Mouse (Mus musculus): ENCODE measurements at regions not wholly inside any gene's neighbourhood (a gene's known extent, or its start where the extent isn't known, plus 50 kb on each side); places are given as distances from the start of the nearest gene placed in this dataset.

DNA sequence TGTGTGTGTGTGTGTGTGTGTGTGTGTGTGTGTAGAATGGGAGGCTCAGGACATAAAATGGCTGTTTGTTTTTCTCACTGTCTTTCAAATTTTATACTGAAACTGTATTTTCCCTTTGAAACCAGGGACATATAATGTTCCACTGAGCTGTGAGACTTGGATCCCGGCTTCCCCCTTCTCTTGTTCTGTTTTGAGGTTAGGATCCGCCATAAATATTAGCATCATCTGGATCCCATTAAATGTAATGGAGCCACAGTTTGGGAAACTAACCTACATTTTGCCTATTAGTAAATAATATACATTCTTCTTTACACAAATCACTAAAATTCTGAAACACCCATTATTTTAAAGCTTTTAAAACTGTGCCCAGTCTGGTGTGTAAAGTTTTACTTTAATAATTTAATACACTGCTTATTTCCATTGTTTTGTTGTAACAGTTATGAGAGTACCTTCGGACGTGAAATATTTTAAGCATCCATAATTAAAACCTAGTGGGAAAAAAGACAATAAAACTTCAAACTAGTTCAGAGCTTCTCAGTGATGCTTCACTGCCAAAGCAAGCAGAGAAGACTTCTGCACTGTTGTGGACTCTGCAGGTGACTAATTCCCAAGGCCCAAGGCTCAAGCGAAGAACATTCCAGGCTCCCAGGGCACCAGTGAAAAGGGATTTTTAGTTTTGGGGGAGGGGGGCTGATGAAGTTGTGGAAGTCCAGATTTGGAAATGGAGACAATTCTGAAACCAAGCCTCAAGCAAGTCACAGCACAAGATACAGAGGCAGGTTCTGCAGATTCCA, 684.9 kb downstream of the Fat4 start:
- no peak for DNase-seq (ENCODE audit: low spot score)

DNA sequence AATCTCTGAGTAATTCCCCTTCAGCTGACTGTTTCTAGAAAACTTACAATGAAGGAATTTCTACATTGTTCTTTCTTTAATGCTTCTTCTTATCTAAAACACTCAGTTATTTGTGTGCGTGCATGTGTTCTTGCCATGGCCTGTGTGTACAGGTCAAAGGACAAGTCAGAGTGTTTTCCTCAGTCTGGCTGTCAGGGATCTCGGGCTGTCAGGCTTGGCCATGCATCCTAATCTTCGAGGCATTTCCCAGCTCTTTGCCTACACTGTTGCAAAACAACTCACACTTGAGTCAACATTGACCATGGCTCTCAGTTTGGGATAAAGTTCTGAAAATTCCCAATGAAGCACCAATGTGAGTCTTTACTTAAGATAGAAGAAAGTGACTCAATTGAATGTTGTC, 688.5 kb downstream of the Fat4 start:
- DNase-seq (ENCODE audit: low spot score) = no peak

DNA sequence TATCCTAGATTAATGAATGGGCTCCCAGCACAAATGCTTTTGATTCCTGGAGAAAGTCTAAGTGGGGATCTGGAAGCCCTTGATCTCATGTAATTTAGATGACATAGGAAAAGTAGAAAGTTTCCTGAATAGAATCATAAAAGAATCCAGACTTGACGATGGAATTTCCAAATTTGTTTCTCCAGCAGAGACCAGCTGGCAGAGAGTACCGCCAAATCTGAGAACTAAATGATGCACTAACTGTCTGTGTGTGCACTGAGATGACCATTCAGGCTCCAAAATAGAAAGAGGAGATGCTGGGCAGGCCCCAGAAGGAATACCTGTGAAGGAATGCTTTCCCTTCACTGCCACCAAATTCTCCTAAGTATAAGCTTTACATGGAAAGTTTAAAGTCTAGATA, 704.6 kb downstream of the Fat4 start:
- DNase-seq (ENCODE audit: low spot score) = no peak

DNA sequence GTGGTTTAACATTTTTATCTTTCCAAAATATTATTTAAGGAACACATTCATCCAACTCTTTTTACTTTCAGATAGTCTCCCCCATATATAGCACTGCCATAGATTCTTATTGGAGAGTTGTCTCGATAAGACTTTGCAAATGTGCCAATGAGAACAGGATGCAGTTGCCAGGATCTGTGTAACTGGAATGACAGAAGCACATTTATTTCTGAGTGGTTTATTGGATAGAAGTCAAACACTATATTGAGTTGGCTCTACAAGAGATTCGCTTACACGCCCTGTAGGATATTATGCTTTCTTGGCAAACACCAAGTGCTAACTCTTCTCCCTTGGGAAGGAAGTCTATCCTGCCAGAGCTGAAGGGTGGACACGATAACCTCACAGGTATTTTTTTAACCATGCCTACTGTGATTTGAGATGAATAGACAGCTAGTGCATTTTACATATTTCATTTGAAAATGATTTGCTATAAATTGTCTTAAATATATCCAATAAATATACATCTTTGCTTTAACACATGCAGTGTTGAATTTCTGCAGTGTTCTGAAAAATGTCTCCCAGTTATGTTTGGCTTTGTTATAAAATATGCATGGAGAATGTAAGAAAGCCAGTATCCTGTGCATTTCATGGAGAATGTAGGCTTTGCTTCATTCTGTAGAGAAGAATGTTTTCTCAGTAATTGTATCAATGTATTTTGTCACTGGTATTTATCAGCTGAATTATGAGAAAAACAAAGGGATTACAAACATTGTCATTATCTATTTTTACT, 705.8 kb downstream of the Fat4 start:
- no peak for DNase-seq (ENCODE audit: low spot score)

DNA sequence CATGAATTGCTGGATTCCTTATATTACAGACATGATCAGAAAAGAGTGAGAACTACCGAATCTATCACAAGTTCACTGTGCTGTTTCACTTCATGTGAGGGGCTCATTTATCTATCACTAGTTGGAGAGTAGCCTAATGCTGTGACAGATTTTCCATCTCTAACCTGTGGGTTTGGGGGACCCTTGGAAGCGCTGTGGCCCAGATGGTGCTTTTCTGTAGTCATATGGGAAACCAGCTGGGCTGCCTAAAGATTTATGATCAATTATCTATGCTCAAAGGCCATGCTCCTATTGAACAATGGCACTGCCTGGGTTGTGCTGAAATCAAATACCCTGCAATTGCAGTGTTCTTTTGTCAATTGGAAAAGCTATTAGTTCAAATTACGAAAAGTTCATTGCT, 723.2 kb downstream of the Fat4 start:
- DNase-seq (ENCODE audit: low spot score) = no peak

DNA sequence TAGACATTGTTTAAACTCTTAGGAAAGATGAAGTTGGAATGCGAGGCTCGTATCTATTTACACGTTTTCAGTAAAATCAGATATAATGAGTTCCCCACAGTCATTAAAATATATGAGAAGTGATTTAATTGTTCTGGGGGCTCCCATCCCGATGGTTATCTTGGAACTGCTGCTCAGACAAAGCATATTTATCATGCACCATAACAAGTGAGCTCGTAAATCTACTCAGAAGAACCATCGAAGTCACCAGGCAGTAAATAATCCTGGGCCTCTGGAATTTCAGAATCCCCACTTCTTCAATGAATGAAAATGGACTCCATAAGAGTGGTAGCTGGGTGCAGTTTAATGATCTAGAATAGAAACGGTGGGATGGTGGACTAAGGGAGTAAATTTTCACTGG, 725.7 kb downstream of the Fat4 start:
- no peak for DNase-seq (ENCODE audit: low spot score)

DNA sequence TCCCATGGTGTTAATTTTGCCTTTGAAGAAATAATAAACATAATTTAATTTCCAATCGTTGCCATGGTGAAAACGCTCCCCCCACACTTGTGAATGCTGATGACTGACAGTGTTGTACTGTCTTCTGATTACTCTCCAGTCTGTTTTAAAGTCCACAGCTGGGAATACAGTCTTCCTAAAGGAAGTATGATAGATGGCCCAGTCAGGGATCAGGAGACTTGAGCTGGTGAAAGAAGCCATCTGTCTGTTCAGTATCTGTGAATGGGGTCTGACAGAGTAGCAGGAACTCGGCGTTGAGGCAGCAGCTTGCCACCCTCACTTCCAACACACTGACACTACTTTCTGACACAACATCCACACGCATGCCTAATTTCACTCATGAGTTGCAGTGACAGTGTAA, 751.2 kb downstream of the Fat4 start:
- DNase-seq (ENCODE audit: low spot score) = no peak

DNA sequence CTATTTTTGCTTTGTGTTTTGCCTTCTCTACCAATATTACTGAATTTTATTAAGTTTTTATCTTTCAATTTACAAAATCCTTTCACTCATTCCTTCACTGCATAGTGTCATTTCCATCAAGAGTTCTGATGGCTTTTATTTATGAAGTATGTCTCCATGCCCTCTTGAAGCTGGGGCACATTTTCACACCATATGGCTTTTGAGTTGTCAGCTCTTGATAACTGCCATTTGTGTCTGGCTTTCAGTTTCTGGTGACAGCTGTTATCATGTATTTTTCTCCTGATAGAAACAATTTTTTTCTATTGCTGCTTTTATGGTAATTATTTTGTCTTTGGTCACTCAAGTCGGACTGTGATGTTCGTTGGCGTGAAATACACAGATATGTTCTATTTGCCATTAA, 756.5 kb downstream of the Fat4 start:
- no peak for DNase-seq (ENCODE audit: low spot score)

DNA sequence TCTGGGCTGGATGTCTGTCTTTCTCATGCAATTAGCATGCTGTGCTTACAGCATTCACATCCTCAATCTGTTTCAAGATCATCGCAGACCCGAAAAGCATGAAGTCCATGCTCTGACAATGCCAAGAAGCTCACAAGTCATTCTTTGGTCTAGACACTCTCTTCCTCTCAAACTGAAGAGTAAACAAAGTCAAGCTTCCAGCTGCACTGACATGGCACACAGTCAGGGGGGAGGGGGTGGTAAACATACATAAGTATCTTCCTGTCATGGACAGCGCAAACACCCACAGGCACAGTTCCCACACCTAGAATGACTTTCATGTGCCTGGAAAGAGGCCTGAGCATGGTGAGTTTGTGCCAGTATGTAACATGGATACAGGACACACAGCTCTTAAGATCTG, 780.1 kb downstream of the Fat4 start:
- DNase-seq (ENCODE audit: low spot score) = no peak

DNA sequence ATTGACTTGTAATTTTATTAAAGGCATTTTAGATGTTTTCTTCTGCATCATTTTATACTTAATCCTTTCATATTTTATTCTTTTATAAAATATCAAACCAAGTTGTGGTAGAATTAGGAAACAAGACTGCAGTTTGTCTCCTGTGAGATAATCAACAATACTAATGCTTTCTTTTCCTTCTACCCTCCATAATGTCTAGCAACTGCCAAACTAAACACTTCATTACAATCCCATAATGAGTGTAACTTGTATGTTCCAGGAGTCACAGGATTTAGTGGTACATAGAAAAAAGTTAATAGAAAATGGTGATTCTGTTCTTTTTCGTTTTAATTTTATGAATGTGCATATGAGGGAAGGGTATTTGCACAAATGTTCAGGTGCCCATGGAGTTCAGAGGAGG, 782.4 kb downstream of the Fat4 start:
- no peak for DNase-seq (ENCODE audit: low spot score)

DNA sequence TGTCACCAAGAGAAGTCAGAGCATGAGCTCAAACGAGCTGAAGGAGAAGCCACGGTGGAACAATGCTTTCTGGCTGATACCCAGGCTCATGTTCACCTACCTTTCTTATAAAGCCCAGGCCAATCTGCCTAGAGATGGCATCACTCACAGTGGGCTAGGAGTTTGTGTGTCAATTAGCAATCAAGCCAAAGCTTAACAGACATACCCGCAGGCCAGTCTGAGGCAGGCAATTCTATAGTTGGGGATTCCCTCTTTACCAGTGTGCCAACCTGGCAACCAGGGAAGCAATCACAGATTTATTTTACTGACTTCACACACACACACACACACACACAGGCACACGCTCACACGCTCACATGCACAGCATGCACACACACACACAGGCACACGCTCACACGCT, 787.3 kb downstream of the Fat4 start:
- DNase-seq (ENCODE audit: low spot score) = no peak

DNA sequence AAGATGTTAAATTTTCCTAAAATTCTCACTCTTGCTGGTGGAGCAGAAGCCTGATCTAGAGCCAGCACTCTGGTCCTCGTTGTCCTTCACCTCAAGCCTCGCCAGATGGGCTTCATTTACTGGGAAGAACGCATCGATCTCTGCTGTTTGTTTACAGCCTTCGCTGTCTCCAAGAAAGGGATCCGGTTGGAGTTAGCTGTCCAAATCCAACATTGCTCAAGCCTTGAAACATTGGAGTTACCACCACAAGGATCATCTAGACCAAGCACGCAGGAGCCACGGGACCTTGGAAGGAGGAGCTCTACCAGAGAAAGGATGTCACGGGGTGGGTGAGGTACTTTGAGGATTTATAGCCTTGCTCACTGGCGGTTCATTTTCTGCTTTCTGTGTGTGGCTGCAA, 788.2 kb downstream of the Fat4 start:
- no peak for DNase-seq (ENCODE audit: low spot score)

DNA sequence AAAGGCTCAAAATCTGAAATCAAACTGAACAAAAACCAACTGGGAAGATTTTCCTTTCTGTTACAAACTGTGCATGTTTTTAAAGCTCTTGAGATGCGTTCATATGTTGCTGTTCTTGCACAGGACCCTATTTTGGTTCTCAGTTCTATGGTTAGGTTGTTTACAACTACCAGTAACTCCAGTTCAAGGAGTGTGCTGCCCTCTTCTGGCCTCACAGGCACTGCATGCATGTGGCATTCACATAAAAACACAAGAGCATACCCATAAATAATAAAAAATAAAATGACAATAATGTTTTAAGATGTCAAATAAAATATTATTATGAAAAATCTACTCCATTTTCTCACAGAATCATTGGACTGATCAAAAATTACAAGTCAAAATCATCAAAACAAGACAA, 818.9 kb downstream of the Fat4 start:
- no peak for DNase-seq (ENCODE audit: low spot score)

DNA sequence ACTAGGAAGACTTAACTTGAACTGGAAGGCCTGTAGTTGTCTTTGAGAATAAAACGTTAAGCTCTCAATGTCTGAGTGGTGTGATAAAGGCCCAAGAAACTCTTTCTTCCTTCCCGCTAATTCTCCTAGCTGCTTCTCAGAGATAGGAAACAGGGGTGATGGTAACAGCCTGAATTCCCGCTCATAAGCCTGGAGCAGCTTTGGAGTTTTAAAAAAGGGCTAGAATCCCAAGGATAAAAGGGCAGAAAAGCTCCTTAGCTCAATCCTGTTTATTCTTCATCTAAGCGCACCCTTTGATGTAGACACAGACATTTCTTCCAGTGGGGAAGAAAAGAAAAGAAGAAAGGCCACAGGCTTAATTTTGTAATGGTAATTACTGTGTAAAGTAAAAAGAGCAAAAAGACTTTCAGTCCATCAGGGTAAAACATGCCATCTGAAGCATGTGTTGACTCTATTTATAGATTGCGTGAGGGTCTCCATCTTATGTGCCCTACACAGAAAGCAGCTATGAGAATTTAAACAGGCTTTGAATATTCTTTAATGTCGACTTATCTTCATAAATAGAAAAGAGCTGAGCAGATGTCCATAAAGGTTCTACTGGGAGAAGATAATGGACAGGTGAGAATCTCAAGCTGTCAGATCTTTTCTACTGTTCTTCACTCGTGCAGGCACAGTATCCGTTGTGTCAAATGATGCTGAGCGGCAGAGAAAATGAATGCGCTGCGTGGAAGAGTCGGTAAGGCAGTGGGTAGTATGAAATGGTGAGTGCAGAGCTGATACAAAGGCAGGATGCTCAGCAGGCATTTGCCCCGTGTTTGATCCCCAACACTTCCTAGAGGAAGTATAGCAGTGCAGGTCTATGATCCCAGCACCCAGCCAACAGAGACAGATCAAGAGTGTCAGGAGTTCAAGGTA, 818.0 kb upstream of the Intu start:
- DNase-seq (ENCODE audit: low spot score) = no peak

DNA sequence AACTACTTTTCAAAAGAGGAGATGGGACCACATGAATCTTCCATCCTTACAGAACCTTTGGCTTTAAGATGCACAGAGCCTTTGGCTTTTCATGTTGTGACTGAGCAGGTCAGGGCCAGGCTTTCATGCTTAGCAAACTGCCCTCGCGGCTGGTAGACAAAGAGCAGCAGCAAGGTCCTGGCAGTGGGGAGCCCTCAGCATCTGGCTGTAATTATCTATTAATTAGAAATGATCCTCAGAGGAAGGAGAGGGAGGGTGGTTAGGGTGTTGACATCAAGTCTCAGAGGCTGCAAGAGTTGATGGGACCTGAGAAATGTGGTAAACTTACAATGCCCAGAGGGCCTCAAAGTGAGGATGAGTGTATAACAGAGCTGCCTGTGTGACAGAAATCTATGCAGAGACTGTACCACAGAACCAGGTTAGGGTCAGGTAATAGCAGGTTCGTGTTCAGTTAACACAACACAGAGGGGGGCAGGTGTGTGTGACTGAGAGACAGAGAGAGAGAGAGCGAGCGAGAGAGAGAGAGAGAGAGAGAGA, 817.0 kb upstream of the Intu start:
- DNase-seq (ENCODE audit: low spot score) = no peak

DNA sequence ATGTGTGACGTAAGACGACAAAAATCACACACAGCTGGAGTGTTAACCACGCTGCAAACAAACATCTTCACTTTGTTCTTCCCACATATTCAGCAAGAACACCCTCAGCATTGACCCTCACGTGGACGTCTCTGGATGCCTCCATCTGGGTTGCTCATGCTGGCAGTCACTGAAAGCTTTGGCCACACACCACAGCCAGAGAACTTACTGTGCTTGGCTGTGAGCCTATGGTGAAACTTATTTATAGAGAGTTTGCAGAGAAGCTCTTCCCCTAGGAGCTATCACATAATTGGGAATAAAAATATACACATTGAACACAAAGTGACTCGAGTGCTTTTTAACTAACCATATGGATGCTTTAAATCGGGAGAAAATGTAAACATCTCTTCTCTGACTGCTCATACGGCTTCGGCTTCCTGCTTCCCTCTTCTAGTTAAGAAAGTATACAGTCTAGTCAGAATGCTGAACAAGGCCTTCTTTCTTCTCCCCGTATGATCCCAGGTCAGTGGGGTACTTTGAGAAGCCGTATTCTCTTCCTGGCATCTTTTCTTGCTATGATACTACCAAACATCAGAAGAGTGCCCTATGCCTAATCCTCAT, 812.0 kb upstream of the Intu start:
- DNase-seq (ENCODE audit: low spot score) = no peak

DNA sequence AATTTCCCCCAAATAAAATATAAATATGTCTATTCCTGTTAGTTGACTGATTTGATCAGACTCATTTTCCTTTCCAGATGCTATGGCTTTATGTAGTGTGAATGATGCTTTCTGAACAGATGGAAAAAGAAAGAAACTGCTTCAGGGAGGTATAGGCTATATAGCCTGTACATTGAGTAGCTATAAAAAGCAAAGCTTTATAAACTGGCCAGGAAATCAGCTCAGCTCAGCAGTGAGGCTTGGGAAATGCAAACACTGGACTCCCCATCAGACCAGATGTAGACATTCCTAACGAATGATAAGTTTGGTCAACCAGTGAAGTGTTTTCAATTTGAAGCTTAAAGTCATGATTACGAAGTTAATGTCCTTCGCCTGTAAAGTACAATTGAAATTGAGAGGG, 805.3 kb upstream of the Intu start:
- no peak for DNase-seq (ENCODE audit: low spot score)

DNA sequence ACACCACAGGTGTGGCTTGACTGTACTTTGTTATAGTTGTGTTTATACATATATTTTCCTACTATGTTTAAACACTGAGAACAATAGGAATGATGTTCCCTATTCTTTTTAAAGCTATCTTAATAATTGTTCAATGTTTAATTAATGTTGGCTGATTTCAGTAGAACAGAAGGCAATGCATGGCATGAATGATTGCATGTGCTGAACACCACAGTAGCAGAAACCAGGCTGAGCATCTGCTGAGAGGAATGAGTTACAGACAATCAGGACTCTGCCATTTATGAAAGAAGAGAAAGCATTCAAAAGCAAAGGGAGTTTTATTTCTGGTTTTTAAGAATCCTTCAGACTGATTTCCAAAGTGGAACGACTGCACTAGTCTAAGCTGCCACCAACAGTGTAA, 794.4 kb upstream of the Intu start:
- no peak for DNase-seq (ENCODE audit: low spot score)

DNA sequence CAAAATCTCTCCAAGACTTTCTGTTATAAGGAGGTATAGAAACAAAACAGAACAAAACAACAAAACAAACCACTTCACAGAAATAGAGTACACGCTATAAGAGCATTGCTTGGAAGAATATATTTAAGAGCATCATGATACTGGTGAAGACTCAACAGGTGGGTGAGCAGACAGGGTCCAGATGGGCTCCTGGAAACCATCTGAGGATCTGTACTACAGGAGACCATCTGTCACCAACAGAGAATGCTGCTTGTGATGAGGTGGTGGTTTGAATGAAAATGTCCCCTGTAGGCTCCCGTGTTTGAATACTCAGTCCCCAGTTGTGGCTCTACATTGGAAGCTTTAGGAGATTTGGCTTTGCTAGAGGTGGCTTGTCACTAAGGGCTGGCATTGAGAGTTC, 785.1 kb upstream of the Intu start:
- no peak for DNase-seq (ENCODE audit: low spot score)

DNA sequence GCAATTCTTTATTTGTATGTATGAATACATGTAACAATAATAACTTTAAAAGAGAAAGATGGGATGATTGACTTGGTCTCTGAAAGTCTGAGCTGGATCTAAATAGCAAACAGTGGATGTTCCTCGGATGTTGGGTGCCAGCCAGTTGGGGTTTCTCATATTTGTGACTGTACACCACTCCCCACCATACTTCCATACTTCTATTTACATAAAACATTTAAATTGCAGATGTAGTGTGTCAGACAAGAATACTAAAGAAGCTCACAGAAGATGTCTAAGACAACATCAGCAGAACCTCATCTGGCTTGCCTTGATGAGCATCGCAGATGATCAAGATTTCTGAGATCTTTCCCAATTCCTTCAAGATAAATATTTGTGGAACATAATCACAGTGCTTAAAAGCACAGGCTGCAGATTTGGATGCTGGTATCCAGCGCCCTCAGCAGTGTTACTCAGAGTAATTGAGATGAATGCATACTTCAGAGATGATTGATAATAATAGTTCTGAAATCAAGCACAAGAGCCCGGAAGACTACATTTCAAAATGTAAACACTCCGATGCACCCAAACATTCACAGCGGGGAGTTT, 762.0 kb upstream of the Intu start:
- DNase-seq (ENCODE audit: low spot score) = no peak

DNA sequence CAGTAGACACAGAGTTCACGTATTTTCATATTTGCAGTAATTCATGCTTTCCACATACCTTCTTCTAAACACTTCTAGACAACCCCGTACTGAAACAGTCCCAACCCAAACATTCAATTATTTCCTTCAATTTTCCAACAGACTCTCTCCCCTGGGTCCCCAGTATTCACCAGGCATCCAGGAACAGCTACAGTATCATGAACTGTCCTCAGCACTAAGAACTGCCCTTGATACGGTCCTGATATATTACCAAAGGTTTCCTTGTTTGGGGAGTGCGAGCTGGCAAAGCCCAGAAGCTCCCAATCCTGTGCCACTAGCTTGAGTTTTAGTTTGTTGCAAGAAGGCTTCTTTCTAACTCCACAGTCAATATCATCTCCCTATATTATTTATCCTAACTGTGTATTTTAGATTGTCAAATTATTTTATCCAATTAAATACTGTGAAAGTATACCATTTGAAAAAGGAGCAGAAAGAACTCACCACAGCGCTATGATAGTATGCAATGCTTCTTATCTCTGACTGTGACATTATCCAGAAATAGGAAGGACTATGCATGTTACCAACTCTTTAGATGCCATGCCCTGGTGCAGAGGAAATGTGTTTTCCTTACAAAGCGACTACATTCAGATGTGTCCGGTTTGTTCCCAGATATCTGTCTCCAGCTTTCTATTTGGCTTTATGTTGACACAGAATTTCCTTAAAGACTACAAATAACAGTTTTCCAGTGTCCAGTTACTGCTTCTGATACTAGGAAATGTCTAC, 754.6 kb upstream of the Intu start:
- no peak for DNase-seq (ENCODE audit: low spot score)
